Mouse (Mus musculus) bone marrow, adult 2 months (tissue): ENCODE measurements at regions not wholly inside any gene's neighbourhood (a gene's known extent, or its start where the extent isn't known, plus 50 kb on each side); places are given as distances from the start of the nearest gene placed in this dataset.
A peak's percentile ranks its signal among the peaks of the same experiment; 100 is the strongest.

Experiments
- H3K27ac ChIP-seq: fragments of 200-500 bp; 2 replicates; pipeline ENCODE4 v1.5.1; 2012; ENCODE audit warnings: low read depth, mild to moderate bottlenecking, control low read depth, inconsistent platforms, low read length; ENCODE audit not compliant: control insufficient read depth, poor library complexity, insufficient read depth
- H3K4me1 ChIP-seq: fragments of 200-500 bp; 2 replicates; pipeline ENCODE4 v1.6.1; 2011; ENCODE audit warnings: low read length; ENCODE audit not compliant: control insufficient read depth, insufficient read depth
- H3K4me3 ChIP-seq: fragments of 200-500 bp; replicated peaks from 2 replicates; pipeline ENCODE3; 2011; ENCODE audit warnings: mild to moderate bottlenecking, low read depth, low read length, control low read depth; ENCODE audit not compliant: control insufficient read depth
- CTCF ChIP-seq: fragments of 200-500 bp; IDR thresholded peaks from 2 replicates; pipeline ENCODE4 v1.5.1; 2011; ENCODE audit warnings: low read length, control low read depth; ENCODE audit not compliant: control insufficient read depth, insufficient read depth
- POLR2A ChIP-seq: fragments of 200-500 bp; IDR thresholded peaks from 2 replicates; pipeline ENCODE4 v1.6.1; 2011; ENCODE audit warnings: low read depth, mild to moderate bottlenecking, control low read depth, low read length, borderline replicate concordance; ENCODE audit not compliant: control insufficient read depth
- WGBS: fragments of 180-500 bp; shearing (Covaris S2); methylation state at CpG from one replicate; pipeline ENCODE4 v1.1.7; 2018; 5-methylcytosine and 5-hydroxymethylcytosine counted together

DNA sequence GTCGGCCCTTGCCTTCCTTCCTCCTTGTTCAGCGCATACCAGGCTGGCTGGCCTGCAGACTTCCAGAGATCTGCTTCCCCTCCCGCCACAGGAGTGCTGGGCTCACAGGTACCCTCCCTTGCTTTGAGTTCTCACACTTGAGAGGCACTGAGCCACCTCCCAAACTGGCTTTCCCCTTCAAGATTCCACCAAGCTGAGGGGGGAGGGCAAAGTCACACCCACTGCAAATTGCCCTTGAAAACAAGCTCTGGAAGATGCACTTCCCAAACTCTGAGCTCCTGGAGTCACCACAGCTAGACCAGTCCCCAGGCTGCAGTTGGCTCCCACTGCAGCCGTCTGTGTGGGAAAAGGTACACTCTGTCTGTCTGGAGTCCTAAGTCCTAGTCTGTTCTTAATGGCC lies 142.1 kb upstream of the Slc22a12 start:
- TF ChIP-seq POLR2A: no peak
- Histone ChIP-seq H3K4me3 (no peak overlapping the region), H3K27ac (no peak overlapping the region), H3K4me1 (no peaks in the 10 kb centered on the region; the same call in 1 of the 2 replicates)
- WGBS: 53% methylated on average over 4 of the region's 4 CpGs

DNA sequence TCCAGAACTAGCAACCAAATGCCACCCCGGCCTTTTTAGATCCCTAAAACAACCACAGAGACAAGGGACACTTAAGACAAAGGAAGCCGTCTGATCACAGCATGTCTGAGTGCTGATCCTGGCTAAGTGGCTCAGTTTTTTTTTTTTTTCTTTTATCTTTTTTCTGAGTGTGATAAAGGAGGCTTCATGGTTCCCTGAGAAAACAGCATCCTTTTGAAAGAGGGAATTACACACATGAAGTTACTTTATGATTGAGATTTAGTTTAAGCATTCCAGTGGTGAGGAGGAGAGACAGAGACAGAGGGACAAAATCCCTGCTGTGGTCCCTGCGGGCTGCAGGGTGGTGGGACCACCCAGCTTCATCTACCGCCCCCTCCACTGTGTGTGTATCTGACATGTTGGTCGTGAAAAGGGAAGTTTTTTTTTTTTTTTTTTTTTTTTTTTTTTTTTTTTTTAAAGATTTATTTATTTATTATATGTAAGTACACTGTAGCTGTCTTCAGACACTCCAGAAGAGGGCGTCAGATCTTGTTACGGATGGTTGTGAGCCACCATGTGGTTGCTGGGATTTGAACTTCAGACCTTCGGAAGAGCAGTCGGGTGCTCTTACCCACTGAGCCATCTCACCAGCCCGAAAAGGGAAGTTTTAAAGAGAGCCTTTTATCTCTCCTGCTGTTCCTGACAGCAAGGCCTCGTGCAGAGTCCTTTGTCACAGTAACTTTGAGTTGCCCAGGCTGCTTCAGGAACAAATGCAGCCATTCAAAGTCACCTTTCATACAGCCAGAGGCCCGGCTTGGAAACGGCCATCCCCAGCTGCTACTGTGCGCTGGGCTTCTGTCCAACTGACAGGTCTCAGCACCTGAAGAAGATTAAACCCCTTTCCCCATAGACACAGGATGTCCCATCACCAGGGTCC lies 136.8 kb upstream of the Slc22a12 start:
- no peaks in the 10 kb centered on the region for H3K4me1 ChIP-seq
- TF ChIP-seq CTCF (no peak), POLR2A (no peak)
- 22% methylated on average over 14 of the region's 14 CpGs for WGBS
- no peak overlapping the region for H3K27ac ChIP-seq
- no peak overlapping the region for H3K4me3 ChIP-seq

DNA sequence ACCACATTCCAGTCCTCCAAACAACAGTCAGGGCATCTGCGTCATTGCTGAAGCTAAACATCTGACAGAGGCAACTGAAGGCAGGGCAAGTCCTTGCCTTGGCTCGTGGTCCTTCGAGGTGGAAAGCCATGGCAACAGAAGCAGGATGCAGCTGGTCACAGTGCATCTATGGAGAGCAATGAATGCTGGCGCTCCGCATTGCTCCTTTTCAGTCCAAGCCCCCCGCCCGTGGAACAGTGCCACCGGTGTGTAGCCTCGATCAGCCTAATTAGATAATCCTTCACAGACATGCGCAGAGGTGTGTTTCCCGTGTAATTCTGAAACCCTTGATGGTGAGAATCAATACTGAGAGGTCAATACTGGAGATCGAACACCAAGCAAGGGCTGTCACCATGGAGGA lies 134.7 kb upstream of the Slc22a12 start:
- no peaks in the 10 kb centered on the region for H3K4me1 ChIP-seq
- WGBS: 84% methylated on average over 12 of the region's 12 CpGs
- TF ChIP-seq POLR2A (no peak), CTCF (no peak)
- no peak overlapping the region for H3K27ac ChIP-seq
- no peak overlapping the region for H3K4me3 ChIP-seq

DNA sequence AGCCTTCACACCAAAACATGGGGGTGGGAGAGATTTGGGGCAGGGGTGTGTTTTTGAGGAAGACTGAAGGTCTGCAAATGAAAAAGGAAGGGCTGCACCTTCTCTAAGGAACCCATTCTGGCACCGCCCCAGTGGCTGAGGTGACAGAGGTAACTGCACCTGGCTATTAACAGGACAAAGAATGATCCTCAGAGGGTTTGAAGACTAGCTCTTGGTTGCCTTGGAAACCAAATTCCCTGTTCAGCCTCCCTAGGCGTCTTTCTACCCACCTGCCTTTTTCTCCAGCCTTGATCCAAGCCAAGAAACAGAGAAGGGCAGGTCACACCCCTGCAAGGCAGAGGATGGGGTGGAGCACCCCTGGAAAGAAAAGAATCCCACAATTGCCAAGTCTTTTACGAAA lies 132.8 kb upstream of the Slc22a12 start:
- 78% methylated on average over 3 of the region's 3 CpGs for WGBS
- Histone ChIP-seq H3K4me1 (no peaks in the 10 kb centered on the region), H3K4me3 (no peak overlapping the region), H3K27ac (no peak overlapping the region)
- TF ChIP-seq CTCF (no peak), POLR2A (no peak)

DNA sequence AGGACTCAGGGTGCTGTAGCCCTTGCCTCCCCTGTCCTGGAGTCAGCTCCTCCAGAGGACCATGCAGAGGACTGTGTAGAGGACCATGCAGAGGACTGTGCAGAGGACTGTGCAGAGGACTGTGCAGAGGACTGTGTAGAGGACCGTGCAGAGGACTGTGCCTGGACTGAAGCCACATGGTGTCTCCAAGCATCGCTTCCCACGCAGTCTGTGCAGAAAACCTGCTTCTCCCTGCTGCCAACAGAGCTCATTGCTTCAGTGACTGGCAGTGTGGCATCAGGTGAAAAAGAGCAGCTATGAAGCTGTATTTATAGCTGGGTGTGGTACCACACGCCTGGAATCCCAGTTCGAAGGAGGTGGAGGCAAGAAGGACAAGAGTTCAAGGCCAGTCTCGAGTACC lies 128.9 kb upstream of the Slc22a12 start:
- TF ChIP-seq POLR2A (no peak), CTCF (no peak)
- Histone ChIP-seq H3K4me3 (no peak overlapping the region), H3K4me1 (peaks cover 8% of the 10 kb centered on the region; the same call in 1 of the 2 replicates), H3K27ac (no peak overlapping the region)
- WGBS: 86% methylated on average over 6 of the region's 6 CpGs

DNA sequence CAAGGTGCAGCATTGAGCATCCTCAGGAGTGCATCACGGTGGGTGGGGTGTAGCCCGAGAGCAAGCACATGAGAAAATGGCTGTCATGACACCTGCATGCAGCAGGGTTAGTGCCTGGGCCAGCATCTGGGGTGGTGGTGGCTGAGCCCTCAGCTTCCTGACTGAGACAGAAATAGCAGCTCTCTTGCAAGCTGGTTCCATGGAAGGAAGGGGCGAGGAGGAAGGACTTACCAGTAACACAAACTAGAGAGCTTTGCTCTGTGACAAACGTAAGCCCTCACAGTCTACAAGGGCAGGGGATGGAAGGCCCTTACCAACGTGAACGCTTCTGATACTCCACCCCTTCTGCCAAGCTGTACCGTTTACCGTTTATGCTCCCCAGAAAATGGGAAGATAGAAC lies 127.0 kb upstream of the Slc22a12 start:
- Histone ChIP-seq H3K4me3 (no peak overlapping the region), H3K27ac (no peak overlapping the region), H3K4me1 (peaks cover 10% of the 10 kb centered on the region; the same call in 1 of the 2 replicates)
- TF ChIP-seq POLR2A (no peak), CTCF (no peak)
- 7% methylated on average over 8 of the region's 8 CpGs for WGBS

DNA sequence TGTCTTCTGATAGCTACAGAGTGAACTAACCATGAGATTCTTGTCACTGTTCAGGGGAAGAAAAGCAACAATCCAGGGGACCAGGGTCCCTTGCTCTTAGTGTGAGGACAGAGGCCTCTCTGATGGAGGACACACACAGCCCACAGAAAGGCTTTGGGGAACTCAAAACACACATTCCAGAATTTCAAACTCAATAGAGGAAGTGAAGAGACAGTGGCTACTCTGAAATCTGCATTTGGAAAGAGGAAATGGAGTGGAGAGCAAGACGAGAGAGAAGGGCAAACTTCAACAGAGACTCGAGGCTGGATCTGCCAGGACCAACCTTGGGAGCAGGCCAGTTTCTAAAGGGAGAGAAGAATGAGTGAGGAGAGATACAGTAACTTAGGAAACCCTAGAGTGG lies 125.7 kb upstream of the Slc22a12 start:
- Histone ChIP-seq H3K4me3 (no peak overlapping the region), H3K27ac (peak overlapping the region; percentile 36; the same call in 1 of the 2 replicates), H3K4me1 (peaks cover 13% of the 10 kb centered on the region; the same call in 1 of the 2 replicates)
- no peak for TF ChIP-seq POLR2A
- TF ChIP-seq CTCF: no peak
- WGBS: 1% methylated on average over 2 of the region's 2 CpGs

DNA sequence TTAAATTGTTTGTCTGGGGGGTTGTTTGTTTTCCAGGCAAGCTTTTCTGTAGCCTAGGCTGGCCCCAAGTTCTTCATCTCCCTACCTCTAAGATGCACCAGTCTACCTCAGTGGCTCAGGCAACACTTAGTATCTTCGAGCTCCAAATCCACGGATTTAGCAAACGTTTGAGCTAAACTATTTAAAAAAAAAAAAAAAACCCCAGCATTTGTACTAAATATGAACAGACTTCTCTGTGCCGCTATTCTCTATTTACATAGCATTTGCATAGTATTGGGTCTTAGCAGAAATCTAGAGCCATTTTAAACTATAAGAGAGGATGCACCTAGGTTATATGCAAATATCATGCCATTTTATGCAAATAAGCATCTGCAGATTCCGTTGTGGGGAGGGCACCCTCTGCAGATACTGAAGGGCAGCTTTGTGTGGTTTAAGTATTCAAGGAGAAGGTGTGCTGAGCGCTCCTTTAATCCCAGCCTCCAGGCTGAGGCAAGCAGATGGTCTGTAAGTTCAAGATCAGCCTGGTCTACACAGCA lies 123.4 kb upstream of the Slc22a12 start:
- WGBS: 75% methylated on average over 6 of the region's 6 CpGs
- Histone ChIP-seq H3K4me1 (peaks cover 13% of the 10 kb centered on the region; the same call in 1 of the 2 replicates), H3K4me3 (no peak overlapping the region), H3K27ac (no peak overlapping the region)
- TF ChIP-seq POLR2A: no peak
- no peak for TF ChIP-seq CTCF
